ENCODE assay signal across 8 mouse cellular contexts in genomic region chr7:44385720-44386119, GRCm38 (mm10). TPM values are rescaled to one million over a fixed set of nuclear protein-coding genes. Genes with fewer than 3 reads are reported as not detected.
DNase-seq lines count a peak whose midpoint lies in the region; ATAC-seq and TF ChIP-seq lines count a peak whose summit lies in the region.

1700008O03Rik (minus strand) TSS chr7:44385820.

- no peak for ATAC-seq in embryonic facial prominence, embryonic 14.5 days (ENCODE audit: low read depth)
- no peak for ATAC-seq in intestine, embryonic 14.5 days (replicated peaks; ENCODE audit: low FRiP score, low TSS enrichment, low read depth)
- ATAC-seq in neural tube, embryonic 12.5 days (ENCODE audit: low FRiP score, low read depth): no peak

- H3K9ac ChIP-seq in embryonic facial prominence, embryonic 14.5 days (ENCODE audit: low read depth, low read length): peak within 1 kb of the TSS; percentile 56
- peak within 1 kb of the TSS; percentile 30; the same call in 1 of the 2 replicates for H3K9ac ChIP-seq in intestine, embryonic 14.5 days (ENCODE audit: low read length)
- H3K9ac ChIP-seq in neural tube, embryonic 12.5 days: peak within 1 kb of the TSS; percentile 56

- no peak for DNase-seq in layer of hippocampus, adult 2 months (ENCODE audit: low spot score in 2 of 2)
- DNase-seq in layer of hippocampus, adult 18-20 months (ENCODE audit: low spot score in 2 of 2): no peak
- no peak for DNase-seq in embryonic facial prominence, embryonic 14.5 days (ENCODE audit: low spot score)
- no peak for DNase-seq in intestine, embryonic 14.5 days (ENCODE audit: low spot score)
- DNase-seq in layer of hippocampus, adult 9-10 months (ENCODE audit: low spot score): no peak
- no peak for DNase-seq in right cerebral cortex, adult 18-20 months
- no peak for DNase-seq in frontal cortex, postnatal 36 days (ENCODE audit: low spot score in 2 of 2)

- no peaks in the 10 kb centered on the region for H3K4me1 ChIP-seq in embryonic facial prominence, embryonic 14.5 days (ENCODE audit: control insufficient read depth, insufficient read depth, low read length)
- H3K4me1 ChIP-seq in intestine, embryonic 14.5 days (replicated peaks; ENCODE audit: control insufficient read depth, insufficient read depth, low read length): peaks cover 6% of the 10 kb centered on the region; the same call in 1 of the 2 replicates
- peaks cover 9% of the 10 kb centered on the region; the same call in 1 of the 2 replicates for H3K4me1 ChIP-seq in neural tube, embryonic 12.5 days

- H3K27ac ChIP-seq in layer of hippocampus, adult 2 months: peak within 1 kb of the TSS; percentile 90
- no peak within 1 kb of the TSS for H3K27ac ChIP-seq in embryonic facial prominence, embryonic 14.5 days (replicated peaks; ENCODE audit: low read depth, low read length)
- no peak within 1 kb of the TSS for H3K27ac ChIP-seq in intestine, embryonic 14.5 days (ENCODE audit: low read depth)
- H3K27ac ChIP-seq in neural tube, embryonic 12.5 days: no peak within 1 kb of the TSS

- TF ChIP-seq CTCF in layer of hippocampus, adult 2 months (conservative IDR thresholded peaks at IDR 0.05): no peak

- 78% methylated on average over 12 of the region's 12 CpGs for WGBS in embryonic facial prominence, embryonic 14.5 days
- WGBS in intestine, embryonic 14.5 days: 75% methylated on average over 12 of the region's 12 CpGs
- WGBS in neural tube, embryonic 12.5 days: 80% methylated on average over 12 of the region's 12 CpGs

- no peaks in the 10 kb centered on the region; the same call in 1 of the 2 replicates for H3K27me3 ChIP-seq in embryonic facial prominence, embryonic 14.5 days (replicated peaks; ENCODE audit: control insufficient read depth, insufficient read depth, low read length)
- H3K27me3 ChIP-seq in intestine, embryonic 14.5 days (replicated peaks; ENCODE audit: control insufficient read depth, insufficient read depth, low read length): peaks cover 13% of the 10 kb centered on the region
- H3K27me3 ChIP-seq in neural tube, embryonic 12.5 days (replicated peaks): peaks cover 15% of the 10 kb centered on the region

- H3K4me2 ChIP-seq in embryonic facial prominence, embryonic 14.5 days (ENCODE audit: low read depth, low read length): peak within 1 kb of the TSS; percentile 91
- H3K4me2 ChIP-seq in intestine, embryonic 14.5 days (ENCODE audit: low read length): peak within 1 kb of the TSS; percentile 97
- peak within 1 kb of the TSS; percentile 94 for H3K4me2 ChIP-seq in neural tube, embryonic 12.5 days (replicated peaks)

- no peaks in the 10 kb centered on the region for H3K9me3 ChIP-seq in embryonic facial prominence, embryonic 14.5 days (ENCODE audit: control insufficient read depth, low read length)
- H3K9me3 ChIP-seq in intestine, embryonic 14.5 days (ENCODE audit: control insufficient read depth, low read length): no peaks in the 10 kb centered on the region
- H3K9me3 ChIP-seq in neural tube, embryonic 12.5 days: no peaks in the 10 kb centered on the region

- H3K4me3 ChIP-seq in layer of hippocampus, adult 2 months: peak within 1 kb of the TSS; percentile 85
- peak within 1 kb of the TSS; percentile 50 for H3K4me3 ChIP-seq in embryonic facial prominence, embryonic 14.5 days (ENCODE audit: low read depth, low read length)
- H3K4me3 ChIP-seq in intestine, embryonic 14.5 days (ENCODE audit: low read depth, low read length): peak within 1 kb of the TSS; percentile 47
- H3K4me3 ChIP-seq in neural tube, embryonic 12.5 days: peak within 1 kb of the TSS; percentile 47

- no peaks in the 10 kb centered on the region for H3K36me3 ChIP-seq in embryonic facial prominence, embryonic 14.5 days (ENCODE audit: control insufficient read depth, insufficient read depth, low read length)
- no peaks in the 10 kb centered on the region for H3K36me3 ChIP-seq in intestine, embryonic 14.5 days (ENCODE audit: control insufficient read depth, insufficient read depth, low read length)
- H3K36me3 ChIP-seq in neural tube, embryonic 12.5 days: no peaks in the 10 kb centered on the region

RNA-seq across cellular contexts. Expression of gene 1700008O03Rik, which starts in this region (rescaled TPM):
- 1 to 10 TPM; 3.0 to 3.3 TPM for total RNA-seq in layer of hippocampus, adult 2 months (2021)
- total RNA-seq in layer of hippocampus, adult 18-20 months (2021): 1 to 10 TPM; 2.1 to 4.5 TPM
- polyA plus RNA-seq in embryonic facial prominence, embryonic 14.5 days (2014; fragmentation: Nextera tagmentation; extraction: Ambion mirVana): 0.33 and 0.80 TPM in 2 replicates
- 1.5 and 1.6 TPM in 2 replicates for polyA plus RNA-seq in intestine, embryonic 14.5 days (2014; fragmentation: Nextera tagmentation; extraction: Ambion mirVana)
- 1.0 and 1.1 TPM in 2 replicates for polyA plus RNA-seq in neural tube, embryonic 12.5 days (2016; fragmentation: Nextera tagmentation; extraction: Ambion mirVana)
